Mouse (Mus musculus) stomach, postnatal 0 days (tissue): Measurements from ENCODE around the gene Cass4. TPM values are rescaled to one million over a fixed set of nuclear protein-coding genes. Genes with fewer than 3 reads are reported as not detected.

ENCODE experiments used
- ATAC-seq: fragments of 200-750 bp; cut with Nextera tagmentation; 2 replicates; pipeline ENCODE4 v1.8.0; 2017; ENCODE audit not compliant: low FRiP score, low TSS enrichment
- DNase-seq: peaks from one replicate; pipeline ENCODE4 v3.0.0-alpha.2; 2016; ENCODE audit warnings: low spot score
- H3K27ac ChIP-seq: fragments of 300-500 bp; sonication (generic); replicated peaks from 2 replicates; pipeline ENCODE4 v1.5.1; 2014; ENCODE audit warnings: mild to moderate bottlenecking, control low read depth
- H3K27me3 ChIP-seq: fragments of 300-500 bp; sonication (generic); 2 replicates; pipeline ENCODE4 v1.6.1; 2014; ENCODE audit warnings: low read length; ENCODE audit not compliant: control insufficient read depth, insufficient read depth
- H3K36me3 ChIP-seq: fragments of 300-500 bp; sonication (generic); 2 replicates; pipeline ENCODE4 v1.6.1; 2014; ENCODE audit warnings: low read length, mixed read lengths; ENCODE audit not compliant: control insufficient read depth, insufficient read depth
- H3K4me1 ChIP-seq: fragments of 300-500 bp; sonication (generic); replicated peaks from 2 replicates; pipeline ENCODE4 v1.6.1; 2014; ENCODE audit warnings: antibody characterized with exemption; ENCODE audit not compliant: control insufficient read depth, insufficient read depth
- H3K4me2 ChIP-seq: fragments of 300-500 bp; sonication (generic); replicated peaks from 2 replicates; pipeline ENCODE4 v1.6.1; 2014; ENCODE audit warnings: low read depth, mild to moderate bottlenecking, control low read depth, moderate library complexity
- H3K4me3 ChIP-seq: fragments of 300-500 bp; sonication (generic); 2 replicates; pipeline ENCODE4 v1.5.1; 2014; ENCODE audit warnings: low read depth, low read length, control low read depth
- H3K9ac ChIP-seq: fragments of 300-500 bp; sonication (generic); 2 replicates; pipeline ENCODE4 v1.6.1; 2014; ENCODE audit warnings: mild to moderate bottlenecking, low read length, control low read depth, mixed read lengths
- H3K9me3 ChIP-seq: fragments of 300-500 bp; sonication (generic); 2 replicates; pipeline ENCODE4 v1.6.1; 2016; ENCODE audit warnings: low read length; ENCODE audit not compliant: control insufficient read depth
- CTCF ChIP-seq: IDR thresholded peaks from 2 replicates; pipeline ENCODE4 v1.5.1; 2016; ENCODE audit warnings: antibody characterized with exemption, low read depth, mild to moderate bottlenecking, moderate library complexity
- EP300 ChIP-seq: optimal IDR thresholded peaks from 2 replicates; pipeline ENCODE3; 2016; ENCODE audit warnings: antibody characterized with exemption
- WGBS: fragments of 180-500 bp; shearing (Covaris S2); extraction: QIAGEN DNeasy Blood & Tissue Kit; methylation state at CpG from one replicate; pipeline ENCODE4 v1.1.7; 2014; 5-methylcytosine and 5-hydroxymethylcytosine counted together
- polyA plus RNA-seq: library from polyadenylated mRNA; unstranded; fragments of >200 nt; fragmentation: Nextera tagmentation; extraction: Ambion mirVana; gene quantifications from 2 replicates; pipeline ENCODE4 v1.2.1, GENCODE M21; 2015

The Cass4 gene
- polyA plus RNA-seq, 1 experiment from 2014 or later: 0.18 TPM

GRCm38 (mm10) chr2:172462813-172463212 lies 69.2 kb downstream of the Cass4 start:
- no peak overlapping the region for H3K4me2 ChIP-seq
- 82% methylated on average over 4 of the region's 4 CpGs for WGBS
- no peaks in the 10 kb centered on the region for H3K4me1 ChIP-seq
- ATAC-seq: no peak
- no peaks in the 10 kb centered on the region for H3K9me3 ChIP-seq
- no peak for DNase-seq
- no peak for TF ChIP-seq CTCF
- TF ChIP-seq EP300: no peak
- H3K4me3 ChIP-seq: no peak overlapping the region
- H3K27ac ChIP-seq: no peak overlapping the region
- H3K27me3 ChIP-seq: no peaks in the 10 kb centered on the region
- peaks cover 12% of the 10 kb centered on the region for H3K36me3 ChIP-seq
- H3K9ac ChIP-seq: no peak overlapping the region

GRCm38 (mm10) chr2:172466427-172467132 lies 73.0 kb downstream of the Cass4 start:
- WGBS: 89% methylated on average over 11 of the region's 11 CpGs
- H3K27ac ChIP-seq: no peak overlapping the region
- H3K4me1 ChIP-seq: no peaks in the 10 kb centered on the region
- no peak for DNase-seq
- TF ChIP-seq CTCF: no peak
- no peak for TF ChIP-seq EP300
- no peak overlapping the region for H3K4me3 ChIP-seq
- no peak overlapping the region for H3K4me2 ChIP-seq
- H3K36me3 ChIP-seq: peaks cover 21% of the 10 kb centered on the region
- H3K9me3 ChIP-seq: no peaks in the 10 kb centered on the region
- H3K9ac ChIP-seq: no peak overlapping the region
- ATAC-seq: no peak
- H3K27me3 ChIP-seq: no peaks in the 10 kb centered on the region

GRCm38 (mm10) chr2:172467206-172467605 lies 73.6 kb downstream of the Cass4 start:
- 86% methylated on average over 5 of the region's 5 CpGs for WGBS

GRCm38 (mm10) chr2:172468346-172468819 lies 74.8 kb downstream of the Cass4 start:
- no peak overlapping the region for H3K27ac ChIP-seq
- no peak overlapping the region for H3K4me3 ChIP-seq
- H3K4me2 ChIP-seq: no peak overlapping the region
- H3K4me1 ChIP-seq: no peaks in the 10 kb centered on the region
- TF ChIP-seq CTCF (no peak), EP300 (no peak)
- 63% methylated on average over 11 of the region's 11 CpGs for WGBS
- DNase-seq (no peak), ATAC-seq (peak; percentile 25; the same call in 1 of the 2 replicates)
- H3K27me3 ChIP-seq: no peaks in the 10 kb centered on the region
- H3K9ac ChIP-seq: no peak overlapping the region
- peaks cover 17% of the 10 kb centered on the region for H3K36me3 ChIP-seq
- no peaks in the 10 kb centered on the region for H3K9me3 ChIP-seq

More at GRCm38 (mm10) chr2:172467206-172467605, 73.6 kb downstream of the Cass4 start:
- H3K9me3 ChIP-seq: no peaks in the 10 kb centered on the region
- H3K4me3 ChIP-seq: no peak overlapping the region
- DNase-seq (no peak), ATAC-seq (no peak)
- TF ChIP-seq EP300: no peak
- TF ChIP-seq CTCF: no peak
- no peaks in the 10 kb centered on the region for H3K4me1 ChIP-seq
- H3K4me2 ChIP-seq: no peak overlapping the region
- no peaks in the 10 kb centered on the region for H3K27me3 ChIP-seq
- H3K36me3 ChIP-seq: peaks cover 21% of the 10 kb centered on the region
- H3K9ac ChIP-seq: no peak overlapping the region
- no peak overlapping the region for H3K27ac ChIP-seq

- Histone ChIP-seq H3K36me3 (peaks cover 9% of the 10 kb centered on the region; the same call in 1 of the 2 replicates), H3K27me3 (no peaks in the 10 kb centered on the region), H3K4me3 (no peak within 1 kb of the TSS), H3K4me1 (no peaks in the 10 kb centered on the region), H3K9me3 (no peaks in the 10 kb centered on the region), H3K9ac (no peak within 1 kb of the TSS), H3K4me2 (no peak within 1 kb of the TSS), H3K27ac (no peak within 1 kb of the TSS)
- no peak for TF ChIP-seq EP300
- TF ChIP-seq CTCF: no peak
- no peak for DNase-seq
- WGBS: 86% methylated on average over 11 of the region's 11 CpGs
- no peak for ATAC-seq
Measured at GRCm38 (mm10) chr2:172472318-172472717, 78.7 kb downstream of the Cass4 start, which contains the start of gene Fam209. TSS of gene Fam209 (plus strand) at chr2:172472520.

- no peaks in the 10 kb centered on the region for H3K4me1 ChIP-seq
- H3K4me3 ChIP-seq: no peak overlapping the region
- no peak for ATAC-seq
- H3K9ac ChIP-seq: no peak overlapping the region
- H3K27me3 ChIP-seq: no peaks in the 10 kb centered on the region
- no peak for TF ChIP-seq EP300
- TF ChIP-seq CTCF: no peak
- no peak overlapping the region for H3K4me2 ChIP-seq
- H3K9me3 ChIP-seq: no peaks in the 10 kb centered on the region
- no peak overlapping the region for H3K27ac ChIP-seq
- DNase-seq: no peak
- H3K36me3 ChIP-seq: peaks cover 6% of the 10 kb centered on the region; the same call in 1 of the 2 replicates
- 32% methylated on average over 8 of the region's 8 CpGs for WGBS
Measured at GRCm38 (mm10) chr2:172473591-172473990, 80.0 kb downstream of the Cass4 start.
